Mouse (Mus musculus) hindbrain, embryonic 11.5 days (tissue): ENCODE results near the gene Cpa3. TPM values are rescaled to one million over a fixed set of nuclear protein-coding genes. Genes with fewer than 3 reads are reported as not detected.

Experiments used
- polyA plus RNA-seq: library from polyadenylated mRNA; unstranded; fragments of >200 nt; fragmentation: Nextera tagmentation; extraction: Ambion mirVana; gene quantifications from 2 replicates; pipeline ENCODE4 v1.2.1, GENCODE M21; 2014

Cpa3 gene
- polyA plus RNA-seq, 1 experiment from 2014 or later, result 0.19 TPM

Other genes starting within 250 kb of the Cpa3 start
- 15.3 and 15.9 TPM in 2 replicates for gene Hps3, start 206.9 kb downstream of the Cpa3 start, polyA plus RNA-seq
- gene Hltf, start 184.4 kb downstream of the Cpa3 start, polyA plus RNA-seq, result 25.1 and 25.7 TPM in 2 replicates
- gene Gyg, start 86.9 kb downstream of the Cpa3 start, polyA plus RNA-seq, result 29.5 and 32.5 TPM in 2 replicates
- gene Cpb1, start 33.6 kb upstream of the Cpa3 start, polyA plus RNA-seq, result not detected in 2 replicates
- 0.17 TPM in 1 of 2 replicates, not detected in the other for gene Agtr1b, start 125.0 kb upstream of the Cpa3 start, polyA plus RNA-seq